Mouse (Mus musculus) heart, adult 11 months (tissue): Measurements from ENCODE around the gene Fbxo9.

Experiments
- DNase-seq: peaks from one replicate; pipeline ENCODE4 v3.0.0; 2022

Fbxo9 gene

GRCm38 (mm10) chr9:78107912-78108795, 711 bp downstream of the Fbxo9 start:
- peak; percentile 99 for DNase-seq

DNA sequence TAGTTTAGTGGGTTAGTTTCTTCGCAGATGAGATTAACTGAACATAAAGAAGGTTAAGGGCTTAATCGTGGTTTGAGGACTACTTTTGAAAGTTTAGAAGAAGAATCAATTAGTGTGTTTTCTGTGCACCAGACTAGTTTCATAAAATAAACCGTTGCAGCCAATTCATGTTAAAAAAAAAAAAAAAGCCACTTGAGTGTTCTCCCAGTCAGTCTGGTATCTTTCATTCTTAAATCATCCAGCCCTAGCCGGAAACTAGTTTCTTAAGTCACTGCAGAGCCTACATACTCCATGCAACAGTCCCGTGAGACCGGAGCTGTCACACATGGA, 1.3 kb downstream of the Fbxo9 start:
- no peak for DNase-seq

DNA sequence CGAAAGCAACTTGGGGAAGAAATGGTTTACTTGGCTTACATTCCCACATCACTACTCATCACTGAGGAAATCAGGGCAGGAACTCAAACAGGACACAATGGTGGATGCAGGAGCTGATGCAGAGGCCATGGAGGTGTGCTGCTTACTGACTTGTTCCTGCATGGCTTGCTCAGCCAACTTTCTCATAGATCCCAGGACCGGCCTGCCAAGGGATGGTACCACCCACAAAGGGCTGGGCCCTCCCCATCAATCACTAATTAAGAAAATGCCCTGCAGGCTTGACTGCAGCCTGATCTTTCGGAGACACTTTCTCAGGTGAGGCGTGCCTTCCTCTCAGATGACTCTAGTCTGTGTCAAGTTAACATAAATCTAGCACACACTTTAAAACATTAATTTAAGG, 2.0 kb downstream of the Fbxo9 start:
- DNase-seq, result peak; percentile 93

- DNase-seq, result peak; percentile 88
Measured at GRCm38 (mm10) chr9:78105501-78105932, 3.3 kb downstream of the Fbxo9 start.

GRCm38 (mm10) chr9:78104973-78105372, 3.9 kb downstream of the Fbxo9 start:
- peak; percentile 61 for DNase-seq

DNA sequence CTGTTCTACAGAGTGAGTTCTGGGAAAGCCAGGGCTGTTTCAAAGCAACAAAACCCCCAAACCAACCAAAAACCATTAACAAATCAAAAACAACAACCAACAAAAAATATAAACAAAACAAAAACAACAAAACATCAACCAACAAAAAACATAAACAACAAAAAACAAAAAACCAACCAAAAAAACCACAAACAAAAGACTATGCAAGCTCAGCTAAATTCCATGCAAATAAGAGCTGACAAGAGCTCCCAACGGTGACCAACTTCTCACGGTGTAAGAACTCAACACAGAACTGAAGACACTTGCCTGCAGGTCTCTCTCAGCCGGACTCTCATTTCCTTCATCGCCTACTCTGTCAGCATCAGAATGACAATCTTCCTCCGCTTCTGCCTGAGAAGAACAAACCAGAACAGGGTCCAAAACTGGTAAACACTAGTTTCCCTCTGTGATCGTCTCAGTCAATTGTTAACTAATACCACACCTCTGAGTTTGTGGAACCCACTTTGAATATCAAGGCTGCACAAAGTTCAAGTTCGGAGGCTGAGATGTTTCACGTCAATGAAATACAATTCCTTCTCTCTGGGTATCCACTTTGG, 4.8 kb downstream of the Fbxo9 start:
- DNase-seq, result no peak

GRCm38 (mm10) chr9:78101431-78101830, 7.4 kb downstream of the Fbxo9 start:
- DNase-seq, result peak; percentile 86

DNA sequence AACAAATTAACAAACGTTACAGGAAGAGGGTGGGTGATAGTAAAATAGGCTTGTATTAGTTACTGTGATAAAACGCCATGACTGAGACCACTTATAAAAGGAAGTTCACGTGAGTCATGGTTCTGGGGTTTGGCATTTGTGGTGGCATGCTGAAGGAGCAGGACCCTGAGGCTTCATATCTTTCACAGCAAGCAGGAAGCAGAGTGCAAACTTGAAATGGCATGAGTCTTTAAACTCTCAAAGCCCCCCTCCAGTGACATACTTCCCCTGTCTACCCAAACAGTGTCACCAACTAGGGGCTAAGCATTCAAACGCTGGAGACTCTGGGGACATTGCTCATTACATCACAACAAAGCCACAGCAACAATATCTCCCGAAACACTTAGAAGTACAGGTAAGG, 7.9 kb downstream of the Fbxo9 start:
- DNase-seq, result peak; percentile 68

DNA sequence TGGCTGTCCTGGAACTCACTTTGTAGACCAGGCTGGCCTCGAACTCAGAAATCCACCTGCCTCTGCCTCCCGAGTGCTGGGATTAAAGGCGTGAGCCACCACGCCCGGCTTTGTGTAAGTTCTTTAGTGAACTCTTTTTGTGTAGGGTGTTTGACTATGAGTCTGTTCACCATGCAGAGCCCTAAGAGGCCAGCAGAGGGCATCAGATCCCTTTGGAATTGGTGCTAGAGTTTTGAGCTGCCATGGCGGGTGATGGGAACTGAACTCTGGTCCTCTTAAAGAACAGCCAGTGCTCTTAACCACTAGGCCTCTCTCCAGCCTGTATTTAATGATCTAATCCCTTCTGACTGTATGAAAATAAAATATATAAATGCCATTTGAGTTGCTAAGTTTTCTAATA, 12.5 kb downstream of the Fbxo9 start:
- DNase-seq, result peak; percentile 71

- DNase-seq, result peak; percentile 83
Measured at GRCm38 (mm10) chr9:78095686-78096085, 13.2 kb downstream of the Fbxo9 start.

- DNase-seq, result peak; percentile 73
Measured at GRCm38 (mm10) chr9:78090596-78090995, 18.3 kb downstream of the Fbxo9 start.

DNA sequence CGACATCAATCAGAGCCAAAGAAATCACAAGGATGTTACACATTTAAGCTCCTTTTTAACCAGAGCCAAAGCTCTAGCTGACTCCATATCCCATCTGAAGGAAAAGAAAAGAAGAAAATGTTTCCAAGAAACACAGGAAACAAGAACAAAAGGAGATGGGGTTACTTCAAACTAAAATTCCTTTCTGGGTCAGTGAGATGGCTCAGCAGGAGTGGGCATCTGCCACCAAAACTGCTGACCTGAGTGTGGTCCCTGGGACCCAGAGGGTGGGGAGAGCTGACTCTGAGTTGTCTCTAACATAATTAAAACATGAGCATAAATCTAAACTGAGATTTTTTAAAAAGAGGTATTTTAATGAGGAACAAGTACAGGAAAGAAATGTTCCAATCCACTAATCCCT, 19.0 kb downstream of the Fbxo9 start:
- DNase-seq, result peak; percentile 59

DNA sequence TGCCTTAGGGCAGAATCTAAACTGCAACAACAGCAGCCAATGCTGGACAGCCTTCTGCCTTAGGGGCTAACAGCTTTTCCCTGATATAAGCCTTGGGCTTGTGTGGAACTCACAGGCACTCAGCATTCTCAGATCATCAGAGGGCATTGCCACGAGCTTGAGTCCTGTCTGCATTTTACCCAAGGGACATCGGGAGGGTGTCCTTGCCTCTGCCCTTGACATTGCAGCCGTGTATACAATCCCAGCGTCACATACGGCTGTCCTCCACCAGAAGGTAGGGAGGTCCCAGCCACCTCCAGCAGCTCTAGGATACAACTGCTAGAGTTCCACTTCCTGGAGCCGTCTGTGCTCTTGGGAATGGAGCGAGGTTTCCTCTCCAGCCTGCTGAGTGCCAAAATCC, 19.9 kb downstream of the Fbxo9 start:
- DNase-seq, result peak; percentile 83

- peak; percentile 95 for DNase-seq
Measured at GRCm38 (mm10) chr9:78088521-78088920, 20.3 kb downstream of the Fbxo9 start.

DNA sequence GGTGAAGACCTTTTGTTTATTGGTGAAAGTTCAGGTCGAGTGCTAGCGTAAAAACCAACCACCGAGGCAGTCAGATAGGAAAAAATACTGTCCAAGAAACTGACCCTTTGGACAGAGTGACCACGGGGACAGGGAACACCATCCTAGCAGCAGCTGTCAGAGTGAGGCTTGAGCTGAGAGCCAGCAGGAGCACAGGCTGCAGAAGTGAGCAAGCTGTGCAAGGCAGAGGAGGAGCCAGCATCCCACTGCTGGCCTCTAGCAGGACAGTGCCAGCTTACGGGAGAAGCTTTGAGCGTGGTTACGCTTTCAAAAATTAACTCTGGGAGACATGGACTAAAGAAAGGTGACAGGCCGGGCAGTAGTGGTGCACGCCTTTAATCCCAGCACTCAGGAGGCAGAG, 21.1 kb downstream of the Fbxo9 start:
- peak; percentile 84 for DNase-seq

- DNase-seq, result peak; percentile 70
Measured at GRCm38 (mm10) chr9:78085722-78086287, 23.1 kb downstream of the Fbxo9 start.

- DNase-seq, result peak; percentile 70
Measured at GRCm38 (mm10) chr9:78084341-78084740, 24.5 kb downstream of the Fbxo9 start.

DNA sequence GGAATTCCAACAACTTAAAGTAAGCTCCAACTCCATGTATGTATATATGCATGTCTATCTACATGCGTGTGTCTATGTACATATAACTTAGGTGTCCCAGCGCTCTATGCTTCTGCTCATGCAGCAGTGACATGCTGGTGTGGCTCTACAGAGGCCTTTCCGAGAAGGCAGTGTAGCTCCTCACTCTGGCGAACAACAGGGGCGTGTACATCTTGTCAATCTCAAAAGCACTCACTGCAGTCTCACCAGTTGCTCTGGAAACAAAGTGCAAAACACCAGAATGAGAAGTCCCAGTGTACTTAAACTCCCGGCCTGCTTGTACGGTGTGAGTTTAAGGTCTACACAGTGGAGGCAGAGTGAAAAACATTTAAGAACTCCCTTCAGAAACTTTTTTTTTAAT, 27.0 kb downstream of the Fbxo9 start:
- DNase-seq, result peak; percentile 80

DNA sequence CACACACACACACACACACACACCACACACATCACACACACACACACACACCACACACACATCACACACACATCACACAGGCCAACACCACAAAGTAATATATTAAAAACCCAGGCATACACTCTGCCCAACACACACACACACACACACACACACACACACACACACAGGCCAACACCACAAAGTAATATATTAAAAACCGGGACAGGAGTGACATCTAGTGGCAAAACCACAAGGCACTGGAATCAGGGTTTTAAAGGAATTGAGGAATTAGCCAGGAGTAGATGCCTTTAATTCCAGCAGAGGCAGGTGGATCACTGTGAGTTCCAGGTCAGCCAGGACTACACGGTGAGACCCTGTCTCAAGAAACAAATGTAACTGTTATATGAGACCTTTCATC, 30.6 kb downstream of the Fbxo9 start:
- peak; percentile 54 for DNase-seq

GRCm38 (mm10) chr9:78075256-78075655, 33.6 kb downstream of the Fbxo9 start:
- peak; percentile 61 for DNase-seq

DNA sequence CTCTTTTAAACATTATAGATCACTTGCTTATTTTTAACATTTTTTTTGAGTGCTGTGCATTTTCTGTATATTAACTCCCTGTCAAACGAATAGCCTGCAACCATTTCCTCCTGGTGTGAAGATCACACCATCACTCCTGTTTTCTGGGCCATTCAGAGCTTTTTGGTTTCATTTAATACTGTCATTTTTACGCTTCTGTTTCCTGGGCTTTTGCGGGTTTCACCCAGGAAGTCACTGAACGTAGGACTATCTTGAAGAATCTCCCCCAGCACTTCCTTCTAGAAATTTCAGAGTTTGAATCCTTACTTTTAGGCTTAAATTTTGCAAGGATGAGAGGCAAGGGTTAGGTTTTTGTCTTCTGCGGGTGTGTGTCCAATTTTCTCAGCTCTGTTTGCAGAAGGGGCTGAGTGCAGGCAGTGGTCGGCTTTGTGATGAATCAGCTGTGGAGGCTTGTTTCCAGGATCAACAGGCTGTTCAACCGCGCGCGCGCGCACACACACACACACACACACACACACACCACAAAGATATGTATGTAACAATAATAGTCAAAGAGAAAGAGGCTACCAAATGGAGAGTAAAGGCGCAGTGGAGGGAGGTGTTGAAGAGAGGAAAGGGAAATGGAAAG, 35.0 kb downstream of the Fbxo9 start:
- DNase-seq, result peak; percentile 81

DNA sequence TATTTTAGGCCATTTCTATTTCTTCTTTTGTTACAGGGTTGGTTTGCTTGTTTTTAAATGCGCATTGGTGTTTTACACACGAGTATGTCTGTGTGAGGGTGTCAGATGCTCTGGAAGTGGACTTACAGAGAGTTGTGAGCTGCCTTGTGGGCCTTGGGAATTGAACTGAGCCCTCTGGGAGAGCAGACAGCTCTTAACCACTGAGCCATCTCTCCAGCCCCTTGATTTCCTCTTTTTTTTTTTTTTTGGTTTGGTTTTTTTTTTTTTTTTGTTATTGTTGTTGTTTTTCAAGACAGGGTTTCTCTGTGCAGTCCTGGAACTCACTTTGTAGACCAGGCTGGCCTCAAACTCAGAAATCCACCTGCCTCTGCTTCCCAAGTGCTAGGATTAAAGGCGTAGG, 35.6 kb downstream of the Fbxo9 start:
- peak; percentile 76 for DNase-seq

GRCm38 (mm10) chr9:78071626-78072025, 37.2 kb downstream of the Fbxo9 start:
- no peak for DNase-seq

DNA sequence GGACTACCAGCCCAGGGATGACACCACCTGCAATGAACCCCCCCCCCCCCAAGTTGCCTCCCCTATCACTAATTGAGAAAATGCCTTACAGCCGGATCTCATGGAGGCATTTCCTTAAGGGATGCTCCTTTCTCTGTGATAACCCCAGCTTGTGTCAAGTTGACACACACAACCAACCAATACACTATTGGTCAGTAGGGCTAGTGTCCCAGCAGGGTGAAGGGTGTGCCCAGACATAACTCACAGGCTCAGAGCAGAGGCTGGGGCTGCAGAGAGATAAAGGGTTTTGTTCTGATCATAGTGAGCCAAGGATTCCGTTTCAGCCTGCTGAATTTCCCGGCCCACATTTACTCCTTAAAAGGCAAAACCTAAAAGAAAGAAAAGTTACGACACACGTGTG, 38.4 kb downstream of the Fbxo9 start:
- peak; percentile 80 for DNase-seq
